Mouse (Mus musculus) G1E (cell line): ENCODE data around the gene Gm8298.

Source experiments
- CTCF ChIP-seq: IDR thresholded peaks from 2 replicates; pipeline ENCODE4 v1.5.1; 2012; ENCODE audit warnings: low read depth, low read length, inconsistent platforms, mixed read lengths
- GATA1 ChIP-seq: IDR thresholded peaks from 2 replicates; pipeline ENCODE4 v1.6.1; 2012; ENCODE audit warnings: borderline replicate concordance, low read length, inconsistent platforms, mixed read lengths

GRCm38 (mm10) chr3:59860751-59861150 lies at the start of gene Gm8298:
- TF ChIP-seq CTCF, result no peak
- TF ChIP-seq GATA1, result no peak
